32 mouse cellular contexts compared by ENCODE assay signal in genomic region chr10:41479961-41480360, GRCm38 (mm10). TPM values are rescaled to one million over a fixed set of nuclear protein-coding genes. Genes with fewer than 3 reads are reported as not detected.
"Had no signal": no experiment of that assay in that cellular context is flagged by ENCODE, and none has a peak within 500 bp of the region (broad histone marks: within the 10 kb centered on the region; RNA-seq: fewer than 3 reads in every experiment).

No protein-coding gene starts in this region.

- H3K36me3 ChIP-seq: midbrain, embryonic 15.5 days had no signal

- H3K27me3 ChIP-seq: limb, embryonic 12.5 days; limb, embryonic 13.5 days; limb, embryonic 15.5 days; lung, embryonic 15.5 days; midbrain, embryonic 12.5 days; midbrain, embryonic 13.5 days; midbrain, embryonic 15.5 days; neural tube, embryonic 12.5 days had no signal

- H3K9me3 ChIP-seq: limb, embryonic 12.5 days; limb, embryonic 13.5 days; limb, embryonic 15.5 days; liver, embryonic 12.5 days; liver, embryonic 13.5 days; liver, embryonic 15.5 days; lung, embryonic 15.5 days; megakaryocyte, embryonic 14.5 days; midbrain, embryonic 10.5 days; midbrain, embryonic 12.5 days; midbrain, embryonic 13.5 days; midbrain, embryonic 15.5 days; neural tube, embryonic 12.5 days had no signal

- H3K4me2 ChIP-seq: limb, embryonic 12.5 days; limb, embryonic 13.5 days; limb, embryonic 15.5 days; liver, embryonic 11.5 days; liver, embryonic 15.5 days; lung, embryonic 14.5 days; lung, embryonic 15.5 days; midbrain, embryonic 11.5 days; midbrain, embryonic 12.5 days; midbrain, embryonic 13.5 days; midbrain, embryonic 15.5 days; neural tube, embryonic 12.5 days had no signal

- H3K27ac ChIP-seq: left cerebral cortex, adult 2 months; limb, embryonic 12.5 days; limb, embryonic 13.5 days; limb, embryonic 15.5 days; liver, embryonic 12.5 days; liver, embryonic 13.5 days; liver, embryonic 14.5 days; liver, embryonic 15.5 days; lung, embryonic 15.5 days; macrophage; midbrain, embryonic 10.5 days; midbrain, embryonic 12.5 days; midbrain, embryonic 13.5 days; midbrain, embryonic 15.5 days; neural tube, embryonic 12.5 days had no signal

- H3K4me3 ChIP-seq: left cerebral cortex, adult 2 months; limb, embryonic 12.5 days; limb, embryonic 13.5 days; limb, embryonic 15.5 days; liver, embryonic 12.5 days; liver, embryonic 13.5 days; liver, embryonic 15.5 days; lung, embryonic 15.5 days; megakaryocyte, embryonic 14.5 days; midbrain, embryonic 10.5 days; midbrain, embryonic 12.5 days; midbrain, embryonic 13.5 days; midbrain, embryonic 15.5 days; neural tube, embryonic 12.5 days had no signal

- DNase-seq: left cerebral cortex, postnatal 4 days; liver; liver, embryonic 13.5 days; liver, postnatal 0 days; lung, adult 18-20 months; lung, adult 2 months; lung, embryonic 14.5 days; lung, postnatal 10 days; lung, postnatal 14 days; lung, postnatal 36 days; lung, postnatal 4 days; midbrain, embryonic 14.5 days had no signal

RNA-seq across cellular contexts. Expression of gene Ppil6, which starts 10.3 kb away (rescaled TPM):
- total RNA-seq: megakaryocyte-erythroid progenitor cell, adult 5-6 weeks; monocyte, adult 5-6 weeks had no signal
- polyA plus RNA-seq: liver, embryonic 12.5 days; liver, embryonic 13.5 days; liver, embryonic 14.5 days; liver, embryonic 16.5 days; macrophage had no signal
